Mouse (Mus musculus): ENCODE data around the gene Mylk3. TPM values are rescaled to one million over a fixed set of nuclear protein-coding genes. Genes with fewer than 3 reads are reported as not detected.

The Mylk3 gene
- polyA plus RNA-seq, 1 experiment from 2014 or later = 1.7 TPM

DNA sequence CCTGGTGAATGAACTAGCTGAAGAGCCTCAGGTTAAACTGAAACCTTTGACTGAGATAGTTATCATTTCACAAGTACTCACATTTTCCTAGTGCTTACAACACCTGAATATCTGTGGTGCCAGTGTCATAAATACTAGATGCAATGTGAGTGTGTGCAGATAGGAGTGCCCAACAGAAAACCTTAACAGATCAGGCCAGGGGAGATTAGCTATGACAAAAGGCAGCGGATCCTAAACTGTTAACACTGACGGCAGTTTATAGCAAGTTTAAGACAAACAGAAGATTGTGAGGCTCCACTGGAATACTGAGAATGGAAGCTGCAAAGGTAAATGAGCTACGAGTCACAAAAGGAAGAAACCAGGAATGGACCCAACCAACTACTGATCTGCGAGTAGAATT lies 40.9 kb upstream of the Mylk3 start:
- peaks cover 2% of the 10 kb centered on the region; the same call in 1 of the 2 replicates for H3K36me3 ChIP-seq (ENCODE audit: control insufficient read depth, insufficient read depth, low read length)
- ATAC-seq (ENCODE audit: low FRiP score, low TSS enrichment) = no peak
- H3K4me3 ChIP-seq (ENCODE audit: low read length) = no peak overlapping the region
- no peak overlapping the region for H3K9ac ChIP-seq (ENCODE audit: low read depth, low read length)
- H3K9me3 ChIP-seq (ENCODE audit: control insufficient read depth, low read length) = no peaks in the 10 kb centered on the region
- H3K27ac ChIP-seq (ENCODE audit: low read depth, low read length) = no peak overlapping the region
- 87% methylated on average over 4 of the region's 4 CpGs for WGBS
- H3K4me1 ChIP-seq (ENCODE audit: control insufficient read depth, insufficient read depth, low read length) = peaks cover 22% of the 10 kb centered on the region; the same call in 1 of the 2 replicates
- H3K27me3 ChIP-seq (ENCODE audit: control insufficient read depth, insufficient read depth, low read length) = no peaks in the 10 kb centered on the region
- H3K4me2 ChIP-seq (replicated peaks; ENCODE audit: low read depth, low read length) = no peak overlapping the region

DNA sequence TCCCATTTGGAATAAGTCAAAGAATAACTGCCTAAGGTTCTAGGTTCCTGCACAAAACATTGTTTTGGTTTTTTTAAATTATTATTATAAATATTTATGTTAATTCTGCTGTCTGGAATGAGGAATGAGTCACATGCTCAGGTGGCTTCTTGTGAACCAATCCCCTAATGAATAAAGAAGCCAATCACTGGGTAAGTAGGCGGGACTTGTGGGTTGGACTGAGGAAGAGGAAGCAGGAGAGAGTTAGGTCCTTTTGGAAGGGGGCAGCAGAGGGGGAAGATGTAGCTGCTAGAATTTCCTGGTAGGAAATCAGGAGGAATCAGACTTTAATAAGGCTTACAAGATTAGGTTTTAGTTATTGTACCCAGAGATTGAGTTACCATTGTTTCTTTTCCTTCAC lies 35.2 kb upstream of the Mylk3 start:
- H3K9me3 ChIP-seq (ENCODE audit: control insufficient read depth, low read length) = no peaks in the 10 kb centered on the region
- no peak overlapping the region for H3K4me3 ChIP-seq (ENCODE audit: low read length)
- H3K4me2 ChIP-seq (replicated peaks; ENCODE audit: low read depth, low read length) = no peak overlapping the region
- 87% methylated on average over 1 of the region's 1 CpGs for WGBS
- H3K4me1 ChIP-seq (ENCODE audit: control insufficient read depth, insufficient read depth, low read length) = no peaks in the 10 kb centered on the region
- no peaks in the 10 kb centered on the region for H3K27me3 ChIP-seq (ENCODE audit: control insufficient read depth, insufficient read depth, low read length)
- H3K36me3 ChIP-seq (ENCODE audit: control insufficient read depth, insufficient read depth, low read length) = peaks cover 8% of the 10 kb centered on the region; the same call in 1 of the 2 replicates
- H3K27ac ChIP-seq (ENCODE audit: low read depth, low read length) = no peak overlapping the region
- H3K9ac ChIP-seq (ENCODE audit: low read depth, low read length) = no peak overlapping the region
- ATAC-seq (ENCODE audit: low FRiP score, low TSS enrichment) = no peak

DNA sequence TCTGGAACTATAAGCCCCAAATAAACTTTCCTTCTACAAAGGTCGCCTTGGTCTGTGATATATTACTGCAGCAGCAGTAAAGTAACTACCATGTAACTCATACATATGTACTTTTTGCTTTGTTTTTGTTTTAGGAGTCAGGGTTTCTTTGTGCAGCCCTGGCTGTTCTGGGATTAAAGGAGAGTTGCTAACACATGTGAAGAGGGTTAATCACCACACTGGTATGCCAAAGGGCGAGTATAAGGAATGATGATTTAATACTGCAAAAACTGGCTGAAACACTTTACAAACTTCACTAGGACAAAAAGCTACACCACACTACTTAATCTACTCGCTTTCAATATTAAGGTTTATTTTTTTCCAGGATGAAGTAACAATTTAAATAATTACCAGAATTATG lies 22.4 kb upstream of the Mylk3 start:
- no peaks in the 10 kb centered on the region for H3K9me3 ChIP-seq (ENCODE audit: control insufficient read depth, low read length)
- no peak for ATAC-seq (ENCODE audit: low FRiP score, low TSS enrichment)
- no peak overlapping the region for H3K9ac ChIP-seq (ENCODE audit: low read depth, low read length)
- no peak overlapping the region for H3K4me2 ChIP-seq (replicated peaks; ENCODE audit: low read depth, low read length)
- peaks cover 9% of the 10 kb centered on the region; the same call in 1 of the 2 replicates for H3K36me3 ChIP-seq (ENCODE audit: control insufficient read depth, insufficient read depth, low read length)
- H3K4me3 ChIP-seq (ENCODE audit: low read length) = no peak overlapping the region
- H3K27me3 ChIP-seq (ENCODE audit: control insufficient read depth, insufficient read depth, low read length) = no peaks in the 10 kb centered on the region
- WGBS = 72% methylated on average over 3 of the region's 3 CpGs
- H3K4me1 ChIP-seq (ENCODE audit: control insufficient read depth, insufficient read depth, low read length) = no peaks in the 10 kb centered on the region
- no peak overlapping the region for H3K27ac ChIP-seq (ENCODE audit: low read depth, low read length)

DNA sequence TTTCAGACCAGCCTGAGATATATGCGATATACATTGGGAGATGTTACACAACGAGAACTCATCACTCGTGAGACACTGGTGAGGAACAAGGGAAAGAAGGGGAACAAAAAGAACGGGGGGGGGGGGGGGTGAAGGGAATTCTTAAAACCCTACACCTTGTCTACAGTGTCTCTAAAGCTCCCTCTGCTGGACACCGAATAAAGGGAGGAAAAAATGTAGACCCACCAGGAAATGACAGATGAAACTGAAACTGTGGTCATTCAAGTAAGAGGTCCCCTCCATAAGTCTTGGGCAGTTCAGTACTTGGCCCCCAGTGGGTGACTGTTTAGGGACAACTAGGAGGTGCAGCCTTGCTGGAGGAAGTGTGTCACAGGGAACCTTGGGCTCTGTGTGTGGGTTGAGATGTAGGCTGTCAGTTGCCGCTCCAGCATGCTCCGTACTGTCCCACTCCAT lies 21.9 kb upstream of the Mylk3 start:
- Histone ChIP-seq H3K36me3 (ENCODE audit: control insufficient read depth, insufficient read depth, low read length) (peaks cover 9% of the 10 kb centered on the region; the same call in 1 of the 2 replicates), H3K27ac (ENCODE audit: low read depth, low read length) (no peak overlapping the region), H3K9ac (ENCODE audit: low read depth, low read length) (no peak overlapping the region), H3K9me3 (ENCODE audit: control insufficient read depth, low read length) (no peaks in the 10 kb centered on the region), H3K4me3 (ENCODE audit: low read length) (no peak overlapping the region), H3K27me3 (ENCODE audit: control insufficient read depth, insufficient read depth, low read length) (no peaks in the 10 kb centered on the region), H3K4me2 (replicated peaks; ENCODE audit: low read depth, low read length) (no peak overlapping the region), H3K4me1 (ENCODE audit: control insufficient read depth, insufficient read depth, low read length) (no peaks in the 10 kb centered on the region)
- WGBS = 62% methylated on average over 7 of the region's 7 CpGs
- no peak; the same call in 1 of the 2 replicates for ATAC-seq (ENCODE audit: low FRiP score, low TSS enrichment)

DNA sequence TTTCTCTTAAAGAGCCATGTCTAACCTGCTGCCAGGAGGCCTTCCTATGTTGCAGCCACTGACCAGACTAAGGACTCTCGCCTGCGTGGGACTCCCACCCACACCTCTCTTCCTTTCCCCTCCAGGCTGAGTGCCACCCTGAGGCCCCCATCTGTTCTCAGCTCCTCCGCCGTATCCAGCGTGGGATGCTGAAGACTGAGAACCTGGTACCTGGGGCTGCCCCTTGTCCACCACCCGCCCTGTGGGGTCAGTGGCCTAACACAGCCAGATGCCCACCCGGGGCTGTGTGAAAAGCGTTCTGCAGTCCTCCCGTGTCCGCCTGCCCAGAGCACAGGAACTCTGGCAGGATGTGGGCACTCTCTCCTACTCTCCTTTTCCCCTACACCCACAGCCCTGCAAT lies 19.8 kb upstream of the Mylk3 start:
- no peaks in the 10 kb centered on the region for H3K4me1 ChIP-seq (ENCODE audit: control insufficient read depth, insufficient read depth, low read length)
- H3K27me3 ChIP-seq (ENCODE audit: control insufficient read depth, insufficient read depth, low read length) = no peaks in the 10 kb centered on the region
- no peak overlapping the region for H3K4me2 ChIP-seq (replicated peaks; ENCODE audit: low read depth, low read length)
- H3K4me3 ChIP-seq (ENCODE audit: low read length) = no peak overlapping the region
- 80% methylated on average over 10 of the region's 10 CpGs for WGBS
- peaks cover 9% of the 10 kb centered on the region; the same call in 1 of the 2 replicates for H3K36me3 ChIP-seq (ENCODE audit: control insufficient read depth, insufficient read depth, low read length)
- H3K9ac ChIP-seq (ENCODE audit: low read depth, low read length) = no peak overlapping the region
- H3K27ac ChIP-seq (ENCODE audit: low read depth, low read length) = no peak overlapping the region
- no peak for ATAC-seq (ENCODE audit: low FRiP score, low TSS enrichment)
- no peaks in the 10 kb centered on the region for H3K9me3 ChIP-seq (ENCODE audit: control insufficient read depth, low read length)

DNA sequence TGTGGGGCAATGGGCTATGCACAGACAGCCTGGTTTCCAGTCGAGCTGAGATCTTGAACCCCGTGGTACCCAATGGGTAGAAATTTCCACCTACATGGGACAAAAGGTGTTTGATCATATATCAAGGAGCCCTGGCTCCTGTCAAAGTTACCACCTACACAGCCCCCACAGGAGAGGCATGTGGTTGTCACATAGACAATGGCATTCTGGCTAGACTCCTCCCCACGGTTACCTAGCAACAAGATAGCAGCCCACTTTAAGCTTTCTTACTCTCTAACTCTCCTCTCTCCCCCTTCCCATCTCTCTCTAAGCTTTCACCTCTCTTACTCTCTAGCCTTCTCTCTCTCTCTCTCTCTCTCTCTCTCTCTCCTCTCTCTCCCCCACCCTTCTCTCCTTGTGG lies 19.3 kb upstream of the Mylk3 start:
- WGBS = 59% methylated on average over 3 of the region's 3 CpGs
- Histone ChIP-seq H3K4me2 (replicated peaks; ENCODE audit: low read depth, low read length) (no peak overlapping the region), H3K27me3 (ENCODE audit: control insufficient read depth, insufficient read depth, low read length) (no peaks in the 10 kb centered on the region), H3K9ac (ENCODE audit: low read depth, low read length) (no peak overlapping the region), H3K36me3 (ENCODE audit: control insufficient read depth, insufficient read depth, low read length) (peaks cover 9% of the 10 kb centered on the region; the same call in 1 of the 2 replicates), H3K4me1 (ENCODE audit: control insufficient read depth, insufficient read depth, low read length) (no peaks in the 10 kb centered on the region), H3K27ac (ENCODE audit: low read depth, low read length) (no peak overlapping the region), H3K4me3 (ENCODE audit: low read length) (no peak overlapping the region), H3K9me3 (ENCODE audit: control insufficient read depth, low read length) (no peaks in the 10 kb centered on the region)
- ATAC-seq (ENCODE audit: low FRiP score, low TSS enrichment) = no peak

DNA sequence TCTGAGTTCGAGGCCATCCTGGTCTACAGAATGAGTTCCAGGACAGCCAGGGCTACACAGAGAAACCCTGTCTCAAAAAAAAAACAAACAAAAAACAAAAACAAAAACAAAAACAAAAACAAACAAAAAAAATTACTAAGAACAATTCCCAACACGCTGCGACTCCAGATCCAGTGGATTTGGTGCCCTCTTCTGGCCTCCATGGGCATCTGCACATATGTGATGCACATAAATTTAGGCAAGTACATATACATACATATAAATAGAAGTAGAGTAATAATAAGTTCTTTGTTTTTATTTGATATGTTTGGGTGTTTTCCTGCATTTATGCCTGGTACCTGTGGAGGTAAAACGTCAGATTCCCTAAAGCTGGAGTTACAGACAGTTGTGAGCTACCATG lies 12.4 kb upstream of the Mylk3 start:
- no peak overlapping the region for H3K4me3 ChIP-seq (ENCODE audit: low read length)
- H3K9me3 ChIP-seq (ENCODE audit: control insufficient read depth, low read length) = no peaks in the 10 kb centered on the region
- no peak overlapping the region for H3K4me2 ChIP-seq (replicated peaks; ENCODE audit: low read depth, low read length)
- no peaks in the 10 kb centered on the region for H3K27me3 ChIP-seq (ENCODE audit: control insufficient read depth, insufficient read depth, low read length)
- ATAC-seq (ENCODE audit: low FRiP score, low TSS enrichment) = no peak
- WGBS = 91% methylated on average over 4 of the region's 4 CpGs
- no peaks in the 10 kb centered on the region for H3K4me1 ChIP-seq (ENCODE audit: control insufficient read depth, insufficient read depth, low read length)
- no peak overlapping the region for H3K27ac ChIP-seq (ENCODE audit: low read depth, low read length)
- no peaks in the 10 kb centered on the region for H3K36me3 ChIP-seq (ENCODE audit: control insufficient read depth, insufficient read depth, low read length)
- no peak overlapping the region for H3K9ac ChIP-seq (ENCODE audit: low read depth, low read length)

DNA sequence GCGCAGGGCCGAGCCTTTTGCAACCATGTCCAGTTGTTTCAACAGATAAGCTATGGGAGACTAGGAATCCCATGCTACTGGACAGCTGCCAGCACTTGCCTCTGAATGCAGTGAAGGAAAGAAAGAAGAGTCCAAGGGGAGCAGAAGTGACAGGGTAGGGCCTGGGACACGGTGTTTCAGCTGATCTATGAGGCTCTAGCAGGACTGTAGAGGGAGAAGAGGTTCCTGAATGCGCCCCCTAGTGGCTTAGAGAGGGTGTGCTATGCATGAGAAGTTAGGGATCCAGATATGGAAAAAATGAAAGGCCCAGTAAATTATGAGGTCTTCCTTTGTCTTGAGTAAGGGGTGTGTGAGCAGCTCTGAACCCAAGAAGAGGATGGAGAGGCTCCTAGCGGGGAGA lies 11.4 kb upstream of the Mylk3 start:
- no peaks in the 10 kb centered on the region for H3K36me3 ChIP-seq (ENCODE audit: control insufficient read depth, insufficient read depth, low read length)
- no peak overlapping the region for H3K4me3 ChIP-seq (ENCODE audit: low read length)
- no peaks in the 10 kb centered on the region for H3K9me3 ChIP-seq (ENCODE audit: control insufficient read depth, low read length)

DNA sequence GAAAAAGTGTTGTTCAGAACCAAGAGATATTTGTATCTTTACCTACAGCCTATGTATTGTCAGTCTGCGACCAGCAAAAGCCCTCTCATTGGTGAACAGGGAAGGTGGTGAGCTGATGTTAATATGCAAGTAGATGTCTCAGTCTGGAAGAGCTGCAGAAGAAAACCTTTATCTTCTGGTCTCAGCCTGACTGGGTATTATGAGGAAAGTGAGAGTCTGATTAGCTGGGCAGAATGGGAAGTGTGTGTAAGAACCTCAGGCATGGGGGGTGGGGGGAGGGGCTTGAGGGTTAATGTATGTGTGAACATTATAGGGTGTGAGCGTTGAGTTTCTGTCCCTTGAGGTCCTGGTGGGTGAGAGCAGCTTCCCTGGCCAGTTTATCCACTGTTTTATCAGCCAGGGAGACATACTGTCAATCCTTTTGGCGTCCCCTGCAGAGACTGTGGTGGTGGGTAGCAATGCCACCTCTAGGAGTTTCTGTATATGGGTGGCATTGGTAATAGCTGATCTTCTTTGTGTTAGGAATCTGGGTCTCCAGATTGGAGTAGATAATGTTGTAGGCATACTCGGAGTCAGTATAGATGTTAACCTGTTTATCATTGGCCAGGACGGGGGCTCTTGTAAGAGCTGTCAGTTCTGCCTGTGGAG lies 10.4 kb upstream of the Mylk3 start:
- Histone ChIP-seq H3K9me3 (ENCODE audit: control insufficient read depth, low read length) (no peaks in the 10 kb centered on the region), H3K27ac (ENCODE audit: low read depth, low read length) (no peak overlapping the region), H3K4me3 (ENCODE audit: low read length) (no peak overlapping the region), H3K4me1 (ENCODE audit: control insufficient read depth, insufficient read depth, low read length) (no peaks in the 10 kb centered on the region), H3K36me3 (ENCODE audit: control insufficient read depth, insufficient read depth, low read length) (no peaks in the 10 kb centered on the region), H3K4me2 (replicated peaks; ENCODE audit: low read depth, low read length) (no peak overlapping the region), H3K27me3 (ENCODE audit: control insufficient read depth, insufficient read depth, low read length) (no peaks in the 10 kb centered on the region), H3K9ac (ENCODE audit: low read depth, low read length) (no peak overlapping the region)
- 89% methylated on average over 5 of the region's 5 CpGs for WGBS
- no peak for ATAC-seq (ENCODE audit: low FRiP score, low TSS enrichment)

More for the DNA sequence above, 11.4 kb upstream of the Mylk3 start:
- Histone ChIP-seq H3K27ac (ENCODE audit: low read depth, low read length) (no peak overlapping the region), H3K4me1 (ENCODE audit: control insufficient read depth, insufficient read depth, low read length) (no peaks in the 10 kb centered on the region), H3K27me3 (ENCODE audit: control insufficient read depth, insufficient read depth, low read length) (no peaks in the 10 kb centered on the region), H3K4me2 (replicated peaks; ENCODE audit: low read depth, low read length) (no peak overlapping the region), H3K9ac (ENCODE audit: low read depth, low read length) (no peak overlapping the region)
- 46% methylated on average over 5 of the region's 5 CpGs for WGBS
- ATAC-seq (ENCODE audit: low FRiP score, low TSS enrichment) = peak; percentile 73

Measured in kidney, embryonic 14.5 days (tissue).